Mouse (Mus musculus) kidney, postnatal 10 days (tissue): Measurements from ENCODE around the gene Polr2h.
"Not testable (repeated sequence)": the region's sequence is repeated elsewhere in the genome, so short reads cannot be mapped to it uniquely, and the experiment has no call there.

Experiments
- DNase-seq: peaks from one replicate; pipeline ENCODE4 v3.0.0; 2021; ENCODE audit warnings: mixed read lengths

The Polr2h gene

GRCm38 (mm10) chr16:20717181-20717977, at the start of gene Polr2h, which contains the start of gene Clcn2:
Gene Polr2h, plus strand, starts transcription at chr16:20717665.
Gene Clcn2, minus strand, starts transcription at chr16:20717746.
- peak; percentile 98 for DNase-seq

GRCm38 (mm10) chr16:20668013-20668412, 49.5 kb upstream of the Polr2h start, which contains the start of gene Eif4g1:
Gene Eif4g1, plus strand, starts transcription at chr16:20668313.
- not testable (repeated sequence) for DNase-seq

GRCm38 (mm10) chr16:20670291-20670690, 47.2 kb upstream of the Polr2h start:
- DNase-seq: no peak

GRCm38 (mm10) chr16:20671886-20672285, 45.6 kb upstream of the Polr2h start:
- no peak for DNase-seq

- DNase-seq: peak; percentile 99
These were observed 45.0 kb upstream of the Polr2h start for GRCm38 (mm10) chr16:20672500-20672902.

- peak; percentile 84 for DNase-seq
These were observed 44.3 kb upstream of the Polr2h start for GRCm38 (mm10) chr16:20672965-20673705.

GRCm38 (mm10) chr16:20673706-20674303, 43.7 kb upstream of the Polr2h start:
- peak; percentile 55 for DNase-seq

- DNase-seq: no peak
These were observed 42.3 kb upstream of the Polr2h start for GRCm38 (mm10) chr16:20675213-20675612.

- no peak for DNase-seq
These were observed 40.8 kb upstream of the Polr2h start for GRCm38 (mm10) chr16:20676702-20677101.

- DNase-seq: no peak
These were observed 40.1 kb upstream of the Polr2h start for GRCm38 (mm10) chr16:20677380-20677779.

- peak; percentile 83 for DNase-seq
These were observed 39.3 kb upstream of the Polr2h start for GRCm38 (mm10) chr16:20677974-20678675.

GRCm38 (mm10) chr16:20690774-20691173, 26.7 kb upstream of the Polr2h start:
- no peak for DNase-seq

- DNase-seq: no peak
These were observed 25.8 kb upstream of the Polr2h start for GRCm38 (mm10) chr16:20691617-20692016.

- no peak for DNase-seq
These were observed 25.1 kb upstream of the Polr2h start for GRCm38 (mm10) chr16:20692241-20692965.

GRCm38 (mm10) chr16:20693111-20693701, 24.3 kb upstream of the Polr2h start, which contains the start of gene Fam131a:
Gene Fam131a, plus strand, starts transcription at chr16:20693241.
- DNase-seq: peak; percentile 96

GRCm38 (mm10) chr16:20694781-20695180, 22.7 kb upstream of the Polr2h start:
- peak; percentile 58 for DNase-seq

GRCm38 (mm10) chr16:20695622-20696323, 21.7 kb upstream of the Polr2h start:
- peak; percentile 96 for DNase-seq

- DNase-seq: no peak
These were observed 18.2 kb upstream of the Polr2h start for GRCm38 (mm10) chr16:20699266-20699665.

- DNase-seq: no peak
These were observed 17.4 kb upstream of the Polr2h start for GRCm38 (mm10) chr16:20700036-20700435.

GRCm38 (mm10) chr16:20701316-20701715, 16.1 kb upstream of the Polr2h start:
- DNase-seq: no peak
